Mouse (Mus musculus): ENCODE measurements around the gene Synpo2. TPM values are rescaled to one million over a fixed set of nuclear protein-coding genes. Genes with fewer than 3 reads are reported as not detected.

Gene Synpo2
- polyA plus RNA-seq, 1 experiment from 2014 or later: 5.1 TPM

DNA sequence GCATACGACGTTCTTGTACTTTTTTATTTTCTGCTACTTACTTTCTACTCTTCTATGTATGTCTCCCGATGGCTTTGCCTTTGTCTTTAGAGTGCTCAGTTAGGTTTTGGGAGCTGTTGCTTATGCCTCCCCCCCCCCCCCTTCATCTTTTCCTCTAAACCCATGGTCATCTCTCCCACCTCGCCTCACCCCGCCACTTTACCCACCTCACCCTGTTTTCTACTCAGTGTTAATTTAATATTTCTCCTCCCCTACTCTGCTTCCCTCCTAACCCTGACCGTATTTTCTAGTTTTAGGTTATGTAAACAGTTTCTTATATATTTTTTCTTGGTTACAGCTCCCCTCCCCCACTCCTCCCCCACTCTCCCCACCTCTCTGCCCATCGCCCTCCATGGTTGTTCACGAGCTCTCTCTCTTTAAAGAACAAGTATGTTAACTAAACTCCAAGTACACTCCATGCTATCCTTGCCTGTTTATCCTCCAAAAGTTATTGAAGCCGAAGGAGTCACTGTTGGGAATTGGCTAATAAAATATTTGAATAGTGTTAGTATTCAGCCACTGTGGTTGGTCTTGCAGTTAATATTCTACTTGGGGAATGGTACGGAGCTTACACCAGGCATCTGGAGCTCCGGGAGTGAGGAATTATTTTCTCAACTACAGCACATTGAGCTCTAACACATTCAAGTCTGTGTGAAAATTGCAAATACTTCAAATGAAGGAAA lies 142.1 kb downstream of the Synpo2 start:
- no peaks in the 10 kb centered on the region for H3K27me3 ChIP-seq (ENCODE audit: insufficient read depth, low read length)
- H3K36me3 ChIP-seq (ENCODE audit: insufficient read depth, low read length): no peaks in the 10 kb centered on the region
- H3K4me1 ChIP-seq (replicated peaks; ENCODE audit: insufficient read depth, low read length): peaks cover 9% of the 10 kb centered on the region
- H3K9ac ChIP-seq (ENCODE audit: low read depth, low read length): no peak overlapping the region
- ATAC-seq (replicated peaks; ENCODE audit: low FRiP score, low read depth): peak; percentile 16; the same call in 1 of the 2 replicates
- H3K4me2 ChIP-seq (ENCODE audit: low read length): peak overlapping the region; percentile 46
- no peaks in the 10 kb centered on the region for H3K9me3 ChIP-seq (replicated peaks; ENCODE audit: low read length)
- no peak for TF ChIP-seq CTCF (IDR thresholded peaks at IDR 0.05; ENCODE audit: low read depth)
- H3K4me3 ChIP-seq (replicated peaks; ENCODE audit: low read depth, low read length): 0 out of 2 replicates have a peak overlapping the region, but pooled peaks have one; percentile 2
- DNase-seq (ENCODE audit: low spot score): no peak
- H3K27ac ChIP-seq: peak overlapping the region; percentile 82
- WGBS: 26% methylated on average over 11 of the region's 11 CpGs

DNA sequence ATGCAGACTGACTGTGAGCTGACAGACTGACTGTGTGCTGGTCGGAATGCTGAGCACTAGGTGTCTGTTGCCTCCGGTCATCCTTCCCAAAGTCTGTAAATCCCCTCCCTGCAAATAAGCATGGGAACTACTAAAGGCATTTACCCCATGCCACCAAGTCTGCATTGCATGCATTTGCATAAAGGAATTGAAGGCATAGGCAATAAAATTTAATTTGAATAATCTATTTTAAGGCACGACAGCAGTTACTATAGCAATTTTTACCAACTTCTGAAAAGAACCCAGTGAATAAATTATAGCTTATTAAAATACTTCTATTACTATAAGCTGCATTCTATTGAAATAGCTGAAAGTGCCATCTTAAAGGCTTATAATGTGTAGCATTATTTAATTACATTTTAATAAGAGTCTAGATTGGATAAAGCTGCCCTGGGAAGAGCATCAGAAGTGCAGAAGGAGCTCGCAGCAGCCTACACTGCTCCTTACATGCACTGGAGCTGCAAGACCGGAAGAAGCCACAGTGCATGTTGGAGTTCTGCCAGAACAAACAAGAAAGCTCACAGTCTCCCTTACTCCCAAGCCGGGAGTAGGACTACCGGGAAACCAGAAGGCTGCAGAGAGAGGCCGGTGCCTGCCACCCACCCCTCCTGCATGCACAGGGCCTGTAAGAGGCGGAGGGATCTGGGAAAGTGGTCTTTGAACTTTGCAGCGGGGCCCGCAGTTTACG lies 142.9 kb downstream of the Synpo2 start:
- Histone ChIP-seq H3K4me1 (replicated peaks; ENCODE audit: insufficient read depth, low read length) (peaks cover 9% of the 10 kb centered on the region), H3K4me3 (replicated peaks; ENCODE audit: low read depth, low read length) (0 out of 2 replicates have a peak overlapping the region, but pooled peaks have one; percentile 2), H3K9me3 (replicated peaks; ENCODE audit: low read length) (no peaks in the 10 kb centered on the region), H3K4me2 (ENCODE audit: low read length) (peak overlapping the region; percentile 46), H3K27ac (peak overlapping the region; percentile 82), H3K36me3 (ENCODE audit: insufficient read depth, low read length) (no peaks in the 10 kb centered on the region), H3K9ac (ENCODE audit: low read depth, low read length) (no peak overlapping the region), H3K27me3 (ENCODE audit: insufficient read depth, low read length) (no peaks in the 10 kb centered on the region)
- 22% methylated on average over 12 of the region's 12 CpGs for WGBS
- no peak for TF ChIP-seq CTCF (IDR thresholded peaks at IDR 0.05; ENCODE audit: low read depth)
- DNase-seq (ENCODE audit: low spot score) (peak; percentile 75), ATAC-seq (replicated peaks; ENCODE audit: low FRiP score, low read depth) (peak; percentile 77)

DNA sequence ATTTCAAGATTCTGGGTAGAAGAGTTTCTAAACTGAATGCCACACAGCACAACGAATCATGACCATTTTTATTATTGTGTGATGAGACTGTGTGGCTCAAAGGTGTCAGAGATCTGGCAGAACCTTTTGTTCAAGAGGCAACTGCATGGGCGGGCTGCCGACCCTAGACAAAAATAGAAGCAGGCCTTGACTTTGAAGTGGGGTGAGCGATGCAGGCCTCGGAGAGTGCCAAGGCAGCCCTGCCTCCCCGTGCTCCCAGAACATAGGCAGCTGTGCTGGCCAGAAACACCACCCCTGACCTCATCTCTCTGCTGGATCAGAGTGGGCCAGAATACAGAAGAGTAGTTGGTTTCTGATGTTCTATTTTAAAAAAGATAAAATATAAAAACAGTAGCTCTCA lies 143.5 kb downstream of the Synpo2 start:
- TF ChIP-seq CTCF (IDR thresholded peaks at IDR 0.05; ENCODE audit: low read depth): no peak
- Histone ChIP-seq H3K27me3 (ENCODE audit: insufficient read depth, low read length) (no peaks in the 10 kb centered on the region), H3K9me3 (replicated peaks; ENCODE audit: low read length) (no peaks in the 10 kb centered on the region), H3K27ac (0 out of 2 replicates have a peak overlapping the region, but pooled peaks have one; percentile 44), H3K9ac (ENCODE audit: low read depth, low read length) (no peak overlapping the region), H3K4me3 (replicated peaks; ENCODE audit: low read depth, low read length) (no peak overlapping the region), H3K36me3 (ENCODE audit: insufficient read depth, low read length) (no peaks in the 10 kb centered on the region), H3K4me2 (ENCODE audit: low read length) (no peak overlapping the region), H3K4me1 (replicated peaks; ENCODE audit: insufficient read depth, low read length) (peaks cover 9% of the 10 kb centered on the region)
- ATAC-seq (replicated peaks; ENCODE audit: low FRiP score, low read depth): no peak
- DNase-seq (ENCODE audit: low spot score): no peak
- 34% methylated on average over 6 of the region's 6 CpGs for WGBS

DNA sequence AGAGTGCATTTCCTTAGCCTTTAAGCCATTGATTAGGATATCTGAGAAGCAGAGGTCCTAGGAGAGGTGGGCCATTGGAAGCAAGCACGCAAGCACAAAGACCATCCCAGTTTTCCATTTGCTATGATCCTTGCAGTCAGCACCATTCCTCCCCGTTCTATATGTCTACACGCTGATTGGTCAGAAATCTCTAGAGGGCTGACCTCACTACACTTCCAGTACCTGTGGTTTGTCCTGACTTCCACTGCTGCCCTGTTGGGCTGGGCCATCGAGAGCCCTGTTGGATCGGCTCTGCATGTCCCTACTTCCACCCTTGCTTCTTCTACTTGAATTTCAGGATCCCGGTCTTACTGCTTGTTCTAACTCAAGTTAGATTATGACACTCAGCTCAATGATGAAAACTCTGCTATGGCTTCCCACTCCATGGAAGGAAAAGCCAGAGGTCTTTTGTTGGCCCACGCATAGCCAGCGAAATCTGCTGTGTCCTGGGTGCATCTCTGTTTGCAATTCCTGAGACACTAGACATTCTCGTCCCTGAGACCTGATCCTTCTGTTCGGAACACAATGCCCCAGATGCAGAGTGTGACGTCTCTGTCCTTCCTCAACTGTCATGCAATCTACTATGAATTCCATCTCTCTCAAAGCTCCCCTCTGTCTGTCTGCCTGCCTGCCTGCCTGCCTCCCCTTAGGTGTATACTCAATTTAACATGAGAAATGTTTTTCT lies 146.5 kb downstream of the Synpo2 start:
- Histone ChIP-seq H3K9me3 (replicated peaks; ENCODE audit: low read length) (no peaks in the 10 kb centered on the region), H3K4me1 (replicated peaks; ENCODE audit: insufficient read depth, low read length) (peaks cover 9% of the 10 kb centered on the region), H3K27ac (no peak overlapping the region), H3K4me2 (ENCODE audit: low read length) (no peak overlapping the region), H3K9ac (ENCODE audit: low read depth, low read length) (no peak overlapping the region), H3K27me3 (ENCODE audit: insufficient read depth, low read length) (no peaks in the 10 kb centered on the region), H3K36me3 (ENCODE audit: insufficient read depth, low read length) (no peaks in the 10 kb centered on the region), H3K4me3 (replicated peaks; ENCODE audit: low read depth, low read length) (no peak overlapping the region)
- ATAC-seq (replicated peaks; ENCODE audit: low FRiP score, low read depth) (no peak), DNase-seq (ENCODE audit: low spot score) (no peak)
- 84% methylated on average over 11 of the region's 11 CpGs for WGBS
- TF ChIP-seq CTCF (IDR thresholded peaks at IDR 0.05; ENCODE audit: low read depth): no peak

DNA sequence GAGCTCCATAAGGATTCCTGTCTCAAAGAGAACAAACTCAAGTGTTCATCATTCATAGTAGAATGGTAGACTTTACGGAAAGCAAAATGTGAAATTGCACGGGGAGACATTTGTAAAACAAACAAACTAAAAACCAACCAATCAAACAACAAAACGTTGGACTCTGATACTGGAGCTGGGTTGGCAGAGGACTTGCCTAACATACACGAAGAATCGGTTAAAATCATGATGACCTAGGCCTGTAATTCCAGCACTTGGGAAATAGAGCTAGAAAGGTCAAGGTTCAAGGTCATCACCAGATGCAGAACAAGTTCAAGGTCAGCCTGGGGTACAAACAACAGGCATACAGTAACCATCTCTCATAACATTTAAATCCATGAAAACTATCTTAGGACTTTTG lies 147.7 kb downstream of the Synpo2 start:
- DNase-seq (ENCODE audit: low spot score) (no peak), ATAC-seq (replicated peaks; ENCODE audit: low FRiP score, low read depth) (no peak)
- Histone ChIP-seq H3K9ac (ENCODE audit: low read depth, low read length) (no peak overlapping the region), H3K4me3 (replicated peaks; ENCODE audit: low read depth, low read length) (no peak overlapping the region), H3K27ac (no peak overlapping the region), H3K9me3 (replicated peaks; ENCODE audit: low read length) (no peaks in the 10 kb centered on the region), H3K27me3 (ENCODE audit: insufficient read depth, low read length) (no peaks in the 10 kb centered on the region), H3K4me2 (ENCODE audit: low read length) (no peak overlapping the region), H3K4me1 (replicated peaks; ENCODE audit: insufficient read depth, low read length) (peaks cover 2% of the 10 kb centered on the region), H3K36me3 (ENCODE audit: insufficient read depth, low read length) (no peaks in the 10 kb centered on the region)
- 92% methylated on average over 5 of the region's 5 CpGs for WGBS
- no peak for TF ChIP-seq CTCF (IDR thresholded peaks at IDR 0.05; ENCODE audit: low read depth)

DNA sequence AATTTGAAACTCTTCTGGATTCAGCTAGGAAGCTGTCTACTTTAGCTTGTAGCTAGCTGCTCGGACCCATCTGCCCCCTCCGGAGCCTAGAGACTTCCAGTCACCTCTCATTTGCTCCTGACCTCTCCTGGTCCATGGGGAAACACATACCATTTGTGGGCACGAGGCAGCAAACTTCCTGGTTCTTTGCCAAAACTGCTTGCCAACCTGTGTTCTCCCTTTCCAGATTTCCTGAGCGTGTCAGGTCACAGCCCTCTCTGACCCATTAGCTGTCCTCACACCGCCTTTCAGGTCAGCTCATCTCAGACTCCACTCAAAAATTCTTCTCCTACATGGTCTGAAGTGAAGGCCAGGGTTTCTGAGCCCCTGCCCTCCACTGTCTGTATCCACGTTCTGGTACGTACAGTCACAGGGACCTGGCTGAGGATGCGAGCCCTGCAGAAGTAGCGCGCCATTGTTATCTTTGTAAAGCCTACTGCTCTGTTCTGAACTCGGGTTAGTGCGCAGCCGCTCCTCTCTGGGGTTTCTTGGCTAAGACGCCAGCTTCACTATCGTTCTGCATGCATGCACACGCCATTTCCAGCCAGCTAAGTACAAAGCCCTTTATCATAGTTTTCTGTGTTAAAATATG lies 150.0 kb downstream of the Synpo2 start:
- no peak overlapping the region for H3K27ac ChIP-seq
- no peaks in the 10 kb centered on the region for H3K9me3 ChIP-seq (replicated peaks; ENCODE audit: low read length)
- H3K4me3 ChIP-seq (replicated peaks; ENCODE audit: low read depth, low read length): no peak overlapping the region
- 73% methylated on average over 16 of the region's 16 CpGs for WGBS
- no peak overlapping the region for H3K4me2 ChIP-seq (ENCODE audit: low read length)
- no peaks in the 10 kb centered on the region for H3K36me3 ChIP-seq (ENCODE audit: insufficient read depth, low read length)
- no peaks in the 10 kb centered on the region for H3K27me3 ChIP-seq (ENCODE audit: insufficient read depth, low read length)
- no peak for ATAC-seq (replicated peaks; ENCODE audit: low FRiP score, low read depth)
- H3K9ac ChIP-seq (ENCODE audit: low read depth, low read length): no peak overlapping the region
- DNase-seq (ENCODE audit: low spot score): no peak
- H3K4me1 ChIP-seq (replicated peaks; ENCODE audit: insufficient read depth, low read length): no peaks in the 10 kb centered on the region
- no peak for TF ChIP-seq CTCF (IDR thresholded peaks at IDR 0.05; ENCODE audit: low read depth)

Data from kidney, postnatal 0 days (tissue).